Mouse (Mus musculus) lung, embryonic 14.5 days (tissue): ENCODE results near the gene Timp1. TPM values are rescaled to one million over a fixed set of nuclear protein-coding genes. Genes with fewer than 3 reads are reported as not detected.

Source experiments
- ATAC-seq: fragments of 200-750 bp; cut with Nextera tagmentation; 2 replicates; pipeline ENCODE4 v1.8.0; 2017; ENCODE audit warnings: mild to moderate bottlenecking, moderate TSS enrichment, moderate library complexity; ENCODE audit not compliant: insufficient read depth
- DNase-seq: peaks from one replicate; pipeline ENCODE4 v3.0.0-alpha.2; 2015
- H3K27ac ChIP-seq: fragments of 300-500 bp; sonication (generic); 2 replicates; pipeline ENCODE4 v1.5.1; 2014; ENCODE audit warnings: low read depth, mild to moderate bottlenecking, moderate library complexity
- H3K27me3 ChIP-seq: fragments of 300-500 bp; sonication (generic); 2 replicates; pipeline ENCODE4 v1.6.1; 2014; ENCODE audit warnings: low read length, control low read depth; ENCODE audit not compliant: insufficient read depth
- H3K36me3 ChIP-seq: fragments of 300-500 bp; sonication (generic); 2 replicates; pipeline ENCODE4 v1.6.1; 2014; ENCODE audit warnings: control low read depth; ENCODE audit not compliant: insufficient read depth
- H3K4me1 ChIP-seq: fragments of 300-500 bp; sonication (generic); 2 replicates; pipeline ENCODE4 v1.6.1; 2014; ENCODE audit warnings: antibody characterized with exemption, control low read depth; ENCODE audit not compliant: insufficient read depth
- H3K4me2 ChIP-seq: fragments of 300-500 bp; sonication (generic); 2 replicates; pipeline ENCODE4 v1.6.1; 2014; ENCODE audit warnings: mild to moderate bottlenecking
- H3K4me3 ChIP-seq: fragments of 300-500 bp; sonication (generic); 2 replicates; pipeline ENCODE4 v1.5.1; 2014; ENCODE audit warnings: low read depth, low read length
- H3K9ac ChIP-seq: fragments of 300-500 bp; sonication (generic); 2 replicates; pipeline ENCODE4 v1.6.1; 2014
- H3K9me3 ChIP-seq: fragments of 300-500 bp; sonication (generic); 2 replicates; pipeline ENCODE4 v1.6.1; 2016; ENCODE audit warnings: low read depth, low read length, control low read depth
- CTCF ChIP-seq: IDR thresholded peaks from 2 replicates; pipeline ENCODE4 v1.5.1; 2016; ENCODE audit warnings: antibody characterized with exemption, low read depth
- WGBS: fragments of 180-500 bp; shearing (Covaris S2); extraction: QIAGEN DNeasy Blood & Tissue Kit; methylation state at CpG from one replicate; pipeline ENCODE4 v1.1.7; 2014; 5-methylcytosine and 5-hydroxymethylcytosine counted together
- polyA plus RNA-seq: library from polyadenylated mRNA; unstranded; fragments of >200 nt; fragmentation: Nextera tagmentation; extraction: Ambion mirVana; gene quantifications from 2 replicates; pipeline ENCODE4 v1.2.1, GENCODE M21; 2014

Gene Timp1
- polyA plus RNA-seq, result 34.2 and 34.7 TPM in 2 replicates

- no peaks in the 10 kb centered on the region for H3K4me1 ChIP-seq
- no peaks in the 10 kb centered on the region for H3K36me3 ChIP-seq
- H3K4me2 ChIP-seq, result peak within 1 kb of the TSS; percentile 60
- ATAC-seq (peak; percentile 95), DNase-seq (peak; percentile 79)
- 15% methylated on average over 18 of the region's 18 CpGs for WGBS
- peak within 1 kb of the TSS; percentile 37 for H3K4me3 ChIP-seq
- no peak within 1 kb of the TSS for H3K27ac ChIP-seq
- peak within 1 kb of the TSS; percentile 43 for H3K9ac ChIP-seq
- TF ChIP-seq CTCF, result peak; percentile 24; the same call in 1 of the 2 replicates
- no peaks in the 10 kb centered on the region for H3K27me3 ChIP-seq
- no peaks in the 10 kb centered on the region for H3K9me3 ChIP-seq
Observed at GRCm38 (mm10) chrX:20869962-20870513, at the start of gene Timp1. Gene Timp1, plus strand, starts transcription at chrX:20870166.

DNA sequence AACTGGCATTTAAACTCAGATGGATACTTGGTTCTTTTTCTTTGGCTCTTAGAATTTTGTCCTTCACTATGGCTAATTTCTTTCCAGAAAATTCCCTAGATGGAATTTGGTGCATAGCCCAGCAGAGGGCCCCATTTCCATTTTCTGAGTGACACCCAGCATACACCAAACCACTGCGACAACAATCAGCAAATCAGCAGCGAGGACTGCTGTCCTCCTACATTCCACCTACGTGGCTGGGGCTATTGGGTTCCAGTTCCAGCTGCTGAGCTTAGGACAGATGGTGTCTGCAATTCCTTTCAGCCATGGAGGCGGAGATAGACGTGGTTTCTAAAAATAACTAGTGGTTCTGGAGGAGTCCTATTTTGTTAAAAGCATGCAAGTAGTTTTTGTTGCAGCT lies 41.0 kb upstream of the Timp1 start:
- Histone ChIP-seq H3K9me3 (no peaks in the 10 kb centered on the region), H3K4me1 (no peaks in the 10 kb centered on the region), H3K27me3 (no peaks in the 10 kb centered on the region), H3K4me2 (no peak overlapping the region), H3K27ac (no peak overlapping the region), H3K9ac (no peak overlapping the region), H3K4me3 (no peak overlapping the region), H3K36me3 (no peaks in the 10 kb centered on the region)
- DNase-seq (peak; percentile 80), ATAC-seq (peak; percentile 96)
- peak; percentile 51 for TF ChIP-seq CTCF
- WGBS, result 10% methylated on average over 5 of the region's 5 CpGs

DNA sequence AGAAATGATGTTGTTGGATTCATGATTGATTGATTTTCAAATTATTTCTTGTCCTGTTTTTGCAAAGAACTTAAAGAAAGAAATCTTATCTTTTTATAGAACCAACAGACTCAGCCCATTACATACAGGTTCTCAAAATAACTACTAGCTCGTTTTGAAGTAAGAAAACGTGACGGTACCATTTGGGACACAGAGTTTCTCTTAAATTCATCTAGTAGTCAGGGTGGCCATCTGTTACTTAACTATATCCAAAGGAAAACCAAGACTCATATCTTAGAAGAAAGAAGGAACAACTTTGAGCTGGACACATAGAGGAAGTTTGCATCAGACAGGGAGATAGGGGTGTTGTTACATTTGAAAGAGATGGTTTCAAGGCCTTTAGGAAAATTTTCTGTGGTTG lies 22.7 kb upstream of the Timp1 start:
- H3K27ac ChIP-seq, result no peak overlapping the region
- no peak overlapping the region for H3K9ac ChIP-seq

DNA sequence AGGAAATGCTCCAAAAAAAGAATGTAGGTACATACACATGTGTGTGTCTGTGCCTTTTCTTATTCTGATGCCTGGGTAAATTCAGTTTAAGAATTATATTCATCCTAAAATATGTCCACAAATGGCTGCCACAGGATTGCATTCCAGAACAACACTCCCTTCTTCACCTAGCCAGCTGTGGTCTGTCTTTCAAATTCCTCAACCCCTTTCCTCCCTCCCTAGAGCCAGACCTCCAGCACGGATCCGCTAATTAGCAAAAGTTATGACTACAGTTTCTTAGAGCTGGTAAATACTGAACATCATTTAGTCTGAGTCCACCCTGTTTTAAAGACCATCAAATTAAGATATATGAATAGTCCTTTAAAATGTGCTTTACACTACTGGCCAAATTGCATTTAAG lies 22.1 kb upstream of the Timp1 start:
- no peaks in the 10 kb centered on the region for H3K27me3 ChIP-seq
- DNase-seq, result no peak
- peak; percentile 28 for ATAC-seq
- H3K4me2 ChIP-seq, result peak overlapping the region; percentile 48
- no peaks in the 10 kb centered on the region for H3K9me3 ChIP-seq
- peak overlapping the region; percentile 72 for H3K27ac ChIP-seq
- H3K9ac ChIP-seq, result no peak overlapping the region
- WGBS, result 11% methylated on average over 2 of the region's 2 CpGs
- TF ChIP-seq CTCF, result no peak
- H3K4me3 ChIP-seq, result peak overlapping the region; percentile 60; the same call in 1 of the 2 replicates
- peaks cover 7% of the 10 kb centered on the region; the same call in 1 of the 2 replicates for H3K36me3 ChIP-seq
- H3K4me1 ChIP-seq, result no peaks in the 10 kb centered on the region

More for the DNA sequence above, 22.7 kb upstream of the Timp1 start:
- no peak overlapping the region for H3K4me3 ChIP-seq
- peaks cover 7% of the 10 kb centered on the region; the same call in 1 of the 2 replicates for H3K36me3 ChIP-seq
- DNase-seq, result no peak
- no peak overlapping the region for H3K4me2 ChIP-seq
- no peaks in the 10 kb centered on the region for H3K4me1 ChIP-seq
- H3K9me3 ChIP-seq, result no peaks in the 10 kb centered on the region
- no peak for TF ChIP-seq CTCF
- ATAC-seq, result no peak
- WGBS, result 88% methylated on average over 3 of the region's 3 CpGs
- H3K27me3 ChIP-seq, result no peaks in the 10 kb centered on the region

DNA sequence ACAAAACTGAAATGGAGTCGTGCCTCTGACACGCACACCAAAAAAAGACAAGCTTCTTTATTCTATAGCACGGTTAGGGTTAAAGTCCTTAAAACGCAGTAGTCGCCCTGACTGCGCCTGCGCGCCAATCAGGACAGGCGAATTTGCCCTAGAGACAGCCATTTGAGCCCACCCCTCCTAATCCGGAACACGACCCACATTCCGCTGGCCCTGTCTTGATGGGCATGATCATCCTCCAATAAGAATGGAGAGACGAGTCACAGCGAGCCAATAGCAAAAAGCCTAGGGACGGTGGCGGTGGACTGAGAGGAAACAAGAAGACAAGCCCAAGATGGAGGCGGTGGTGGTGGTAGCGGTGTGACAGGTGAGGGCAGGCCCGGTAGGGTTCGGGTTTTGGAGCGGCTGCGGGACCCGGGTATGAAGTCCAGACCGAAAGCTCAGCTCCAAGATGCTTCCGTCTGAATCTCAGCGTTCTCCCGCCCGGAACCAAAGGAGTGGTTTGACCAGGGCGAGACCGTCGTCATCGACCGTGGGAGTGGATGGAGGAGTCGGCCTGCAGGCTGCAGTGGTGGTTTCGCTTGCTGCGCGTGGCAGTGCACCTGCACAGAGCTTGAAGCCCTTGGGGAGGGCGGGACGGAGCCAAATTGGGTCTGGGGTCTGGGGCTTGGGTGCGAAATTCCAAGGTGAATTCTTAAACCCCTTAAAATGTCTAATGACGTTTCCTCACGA lies 21.5 kb upstream of the Timp1 start:
- TF ChIP-seq CTCF, result no peak
- 5% methylated on average over 42 of the region's 42 CpGs for WGBS
- Histone ChIP-seq H3K27ac (peak overlapping the region; percentile 58), H3K36me3 (peaks cover 13% of the 10 kb centered on the region; the same call in 1 of the 2 replicates), H3K9me3 (no peaks in the 10 kb centered on the region), H3K4me3 (peak overlapping the region; percentile 60), H3K4me1 (no peaks in the 10 kb centered on the region), H3K27me3 (no peaks in the 10 kb centered on the region), H3K4me2 (peak overlapping the region; percentile 69), H3K9ac (peak overlapping the region; percentile 66)
- DNase-seq (peak; percentile 94), ATAC-seq (peak; percentile 99)

GRCm38 (mm10) chrX:20853794-20854193 lies 16.2 kb upstream of the Timp1 start:
- no peak overlapping the region for H3K9ac ChIP-seq
- H3K27ac ChIP-seq, result no peak overlapping the region
- H3K4me3 ChIP-seq, result no peak overlapping the region
- no peaks in the 10 kb centered on the region for H3K9me3 ChIP-seq
- no peaks in the 10 kb centered on the region for H3K4me1 ChIP-seq
- no peaks in the 10 kb centered on the region for H3K27me3 ChIP-seq
- H3K4me2 ChIP-seq, result no peak overlapping the region
- TF ChIP-seq CTCF, result no peak
- DNase-seq, result no peak
- H3K36me3 ChIP-seq, result peaks cover 33% of the 10 kb centered on the region; the same call in 1 of the 2 replicates
- no peak for ATAC-seq
- WGBS, result 85% methylated on average over 7 of the region's 7 CpGs

- H3K27ac ChIP-seq, result no peak overlapping the region
- no peak overlapping the region for H3K9ac ChIP-seq
- H3K4me2 ChIP-seq, result no peak overlapping the region
- H3K4me1 ChIP-seq, result no peaks in the 10 kb centered on the region
- no peaks in the 10 kb centered on the region for H3K27me3 ChIP-seq
- DNase-seq, result no peak
- H3K36me3 ChIP-seq, result 0 out of 2 replicates have a peak, but pooled peaks cover 7% of the 10 kb centered on the region
- no peak overlapping the region for H3K4me3 ChIP-seq
- 0 out of 2 replicates have a peak, but pooled peaks have one; percentile 29 for ATAC-seq
- no peaks in the 10 kb centered on the region for H3K9me3 ChIP-seq
- WGBS, result 38% methylated on average over 5 of the region's 5 CpGs
- no peak for TF ChIP-seq CTCF
Observed at GRCm38 (mm10) chrX:20861453-20862104, 8.4 kb upstream of the Timp1 start.
